Mouse (Mus musculus) midbrain, embryonic 10.5 days (tissue): ENCODE data around the gene Spp1. TPM values are rescaled to one million over a fixed set of nuclear protein-coding genes. Genes with fewer than 3 reads are reported as not detected.
A peak's percentile ranks its signal among the peaks of the same experiment; 100 is the strongest.
"Not testable (repeated sequence)": the region's sequence is repeated elsewhere in the genome, so short reads cannot be mapped to it uniquely, and the experiment has no call there.

Source experiments
- DNase-seq: peaks from one replicate; pipeline ENCODE4 v3.0.0-alpha.2; 2017; ENCODE audit warnings: low spot score
- H3K27ac ChIP-seq: fragments of 300-500 bp; sonication (generic); replicated peaks from 2 replicates; pipeline ENCODE4 v1.5.1; 2016; ENCODE audit warnings: mild to moderate bottlenecking
- H3K27me3 ChIP-seq: fragments of 300-500 bp; sonication (generic); 2 replicates; pipeline ENCODE4 v1.6.1; 2016; ENCODE audit warnings: low read depth, mild to moderate bottlenecking; ENCODE audit not compliant: poor library complexity, severe bottlenecking
- H3K36me3 ChIP-seq: fragments of 300-500 bp; sonication (generic); 2 replicates; pipeline ENCODE4 v1.6.1; 2016; ENCODE audit warnings: mild to moderate bottlenecking, moderate library complexity
- H3K4me1 ChIP-seq: fragments of 300-500 bp; sonication (generic); 2 replicates; pipeline ENCODE4 v1.6.1; 2016
- H3K4me3 ChIP-seq: fragments of 300-500 bp; sonication (generic); 2 replicates; pipeline ENCODE4 v1.5.1; 2016; ENCODE audit warnings: mild to moderate bottlenecking, moderate library complexity
- H3K9me3 ChIP-seq: fragments of 300-500 bp; sonication (generic); replicated peaks from 2 replicates; pipeline ENCODE4 v1.6.1; 2016; ENCODE audit warnings: mild to moderate bottlenecking
- WGBS: fragments of 180-500 bp; shearing (Covaris S2); methylation state at CpG from one replicate; pipeline ENCODE4 v1.1.7; 2016; 5-methylcytosine and 5-hydroxymethylcytosine counted together
- polyA plus RNA-seq: library from polyadenylated mRNA; unstranded; fragments of >200 nt; fragmentation: Nextera tagmentation; extraction: Ambion mirVana; gene quantifications from 2 replicates; pipeline ENCODE4 v1.2.1, GENCODE M21; 2016

Gene Spp1
- polyA plus RNA-seq, 1 experiment from 2014 or later = 2.9 TPM

DNA sequence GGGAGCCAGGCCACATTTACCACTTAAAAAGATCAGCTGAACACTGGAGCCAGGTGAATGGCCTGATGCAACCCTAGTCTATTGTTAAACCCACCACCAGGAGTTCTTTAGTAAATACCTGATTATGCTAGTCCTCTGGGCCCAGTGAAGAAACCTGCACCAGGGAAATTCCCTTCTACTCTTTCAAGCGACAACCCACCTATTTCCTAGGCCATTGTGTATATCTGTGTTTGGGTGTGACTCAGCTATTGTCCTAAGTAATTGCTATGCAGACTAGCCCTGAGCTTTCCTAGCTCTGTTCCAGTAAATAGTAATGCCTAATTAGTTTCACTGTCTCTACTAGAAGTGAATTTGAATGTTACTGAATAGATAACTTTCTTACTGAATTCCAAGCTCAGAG is 7.9 kb downstream of the Spp1 start:
- no peak overlapping the region for H3K4me3 ChIP-seq
- no peak for DNase-seq
- H3K27ac ChIP-seq = no peak overlapping the region
- no peaks in the 10 kb centered on the region for H3K27me3 ChIP-seq
- 66% methylated on average over 1 of the region's 1 CpGs for WGBS
- no peaks in the 10 kb centered on the region for H3K36me3 ChIP-seq
- H3K9me3 ChIP-seq = no peaks in the 10 kb centered on the region
- H3K4me1 ChIP-seq = 0 out of 2 replicates have a peak, but pooled peaks cover 4% of the 10 kb centered on the region

GRCm38 (mm10) chr5:104446156-104446555 is 11.2 kb downstream of the Spp1 start:
- peaks cover 9% of the 10 kb centered on the region; the same call in 1 of the 2 replicates for H3K27me3 ChIP-seq
- H3K27ac ChIP-seq = no peak overlapping the region
- H3K4me3 ChIP-seq = no peak overlapping the region
- H3K9me3 ChIP-seq = no peaks in the 10 kb centered on the region
- peaks cover 7% of the 10 kb centered on the region; the same call in 1 of the 2 replicates for H3K4me1 ChIP-seq
- peak; percentile 31 for DNase-seq
- WGBS = 31% methylated on average over 3 of the region's 3 CpGs
- no peaks in the 10 kb centered on the region for H3K36me3 ChIP-seq

DNA sequence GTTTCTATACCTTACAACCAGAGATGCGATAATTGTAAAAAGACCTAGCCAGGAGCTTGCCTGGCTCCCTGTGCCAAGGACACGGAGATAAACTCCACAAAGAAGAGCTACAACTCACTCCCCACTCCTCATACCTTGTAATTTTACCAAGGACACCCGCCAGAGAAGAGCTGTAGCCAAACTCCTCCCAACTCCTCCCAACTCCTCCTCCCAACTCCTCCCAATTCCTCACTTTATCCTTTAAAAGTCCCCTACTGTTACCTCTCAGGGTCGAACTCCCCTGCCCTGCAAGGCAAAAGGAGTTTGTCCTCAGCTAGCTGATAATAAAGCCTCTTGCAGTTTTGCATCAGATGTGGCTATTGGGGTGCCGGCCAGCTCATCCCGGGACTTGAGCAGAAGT is 13.4 kb downstream of the Spp1 start:
- H3K27me3 ChIP-seq, H3K36me3 ChIP-seq, H3K4me1 ChIP-seq, H3K27ac ChIP-seq, H3K4me3 ChIP-seq, DNase-seq, H3K9me3 ChIP-seq: not testable (repeated sequence)
- 18% methylated on average over 6 of the region's 6 CpGs for WGBS

GRCm38 (mm10) chr5:104449491-104449890 is 14.6 kb downstream of the Spp1 start:
- peaks cover 7% of the 10 kb centered on the region; the same call in 1 of the 2 replicates for H3K4me1 ChIP-seq
- no peaks in the 10 kb centered on the region for H3K36me3 ChIP-seq
- H3K9me3 ChIP-seq = no peaks in the 10 kb centered on the region
- no peak overlapping the region for H3K4me3 ChIP-seq
- WGBS = 46% methylated on average over 3 of the region's 3 CpGs
- no peak for DNase-seq
- H3K27me3 ChIP-seq = peaks cover 9% of the 10 kb centered on the region; the same call in 1 of the 2 replicates
- no peak overlapping the region for H3K27ac ChIP-seq

- Histone ChIP-seq H3K27ac (no peak overlapping the region), H3K4me1 (peaks cover 7% of the 10 kb centered on the region; the same call in 1 of the 2 replicates), H3K4me3 (no peak overlapping the region), H3K27me3 (peaks cover 9% of the 10 kb centered on the region; the same call in 1 of the 2 replicates), H3K36me3 (peaks cover 12% of the 10 kb centered on the region; the same call in 1 of the 2 replicates), H3K9me3 (peaks cover 14% of the 10 kb centered on the region)
- 89% methylated on average over 1 of the region's 1 CpGs for whole genome bisulfite sequencing
- no peak for DNase-seq
Observed at GRCm38 (mm10) chr5:104453075-104453474, 18.2 kb downstream of the Spp1 start.

DNA sequence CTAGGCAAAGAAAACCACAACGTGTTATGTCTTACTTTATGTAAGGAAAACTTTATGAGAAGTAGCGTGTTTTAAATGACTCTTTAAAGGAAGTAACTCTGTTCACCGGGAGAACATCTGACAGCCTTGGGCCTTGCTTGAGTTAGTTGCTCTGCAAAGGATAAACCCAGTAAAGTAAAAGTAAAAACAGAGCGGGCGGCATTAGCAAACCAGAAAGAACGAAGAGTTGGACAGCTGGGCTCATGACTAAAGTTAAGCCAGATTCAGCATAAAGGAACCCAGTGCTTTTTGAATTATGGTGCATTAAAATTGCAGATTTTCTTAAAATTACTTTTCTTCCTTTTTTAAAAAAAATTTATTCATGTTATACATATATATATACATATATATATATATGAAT is 19.6 kb downstream of the Spp1 start:
- no peaks in the 10 kb centered on the region for H3K27me3 ChIP-seq
- no peak overlapping the region for H3K4me3 ChIP-seq
- no peak for DNase-seq
- peaks cover 12% of the 10 kb centered on the region; the same call in 1 of the 2 replicates for H3K36me3 ChIP-seq
- H3K27ac ChIP-seq = no peak overlapping the region
- WGBS = 93% methylated on average over 6 of the region's 6 CpGs
- H3K4me1 ChIP-seq = peaks cover 15% of the 10 kb centered on the region
- H3K9me3 ChIP-seq = peaks cover 14% of the 10 kb centered on the region

- 11% methylated on average over 46 of the region's 46 CpGs for whole genome bisulfite sequencing
- Histone ChIP-seq H3K4me3 (peak within 1 kb of the TSS; percentile 65), H3K27me3 (no peaks in the 10 kb centered on the region), H3K27ac (peak within 1 kb of the TSS; percentile 95), H3K4me1 (peaks cover 27% of the 10 kb centered on the region), H3K36me3 (peaks cover 28% of the 10 kb centered on the region; the same call in 1 of the 2 replicates), H3K9me3 (peaks cover 14% of the 10 kb centered on the region)
- DNase-seq = peak; percentile 85
Observed at GRCm38 (mm10) chr5:104458832-104459705, 24.2 kb downstream of the Spp1 start, which contains the start of gene Pkd2. Gene Pkd2 (plus strand): TSS chr5:104459450.

GRCm38 (mm10) chr5:104459706-104460455 is 25.0 kb downstream of the Spp1 start:
- no peaks in the 10 kb centered on the region for H3K27me3 ChIP-seq
- WGBS = under 1% methylated on average over 77 of the region's 82 CpGs

GRCm38 (mm10) chr5:104460456-104460838 is 25.5 kb downstream of the Spp1 start:
- H3K27ac ChIP-seq = peak overlapping the region; percentile 95; the same call in 1 of the 2 replicates
- no peak for DNase-seq
- H3K4me3 ChIP-seq = peak overlapping the region; percentile 65
- H3K9me3 ChIP-seq = peaks cover 14% of the 10 kb centered on the region
- 53% methylated on average over 3 of the region's 3 CpGs for WGBS
- H3K27me3 ChIP-seq = no peaks in the 10 kb centered on the region
- H3K4me1 ChIP-seq = peaks cover 27% of the 10 kb centered on the region
- peaks cover 41% of the 10 kb centered on the region for H3K36me3 ChIP-seq

More at GRCm38 (mm10) chr5:104459706-104460455, 25.0 kb downstream of the Spp1 start:
- Histone ChIP-seq H3K36me3 (peaks cover 36% of the 10 kb centered on the region; the same call in 1 of the 2 replicates), H3K27ac (peak overlapping the region; percentile 95), H3K4me3 (peak overlapping the region; percentile 65), H3K9me3 (peaks cover 14% of the 10 kb centered on the region), H3K4me1 (peaks cover 27% of the 10 kb centered on the region)
- DNase-seq = peak; percentile 76

- Histone ChIP-seq H3K27me3 (no peaks in the 10 kb centered on the region), H3K9me3 (peaks cover 14% of the 10 kb centered on the region), H3K27ac (no peak overlapping the region), H3K4me1 (peaks cover 27% of the 10 kb centered on the region), H3K36me3 (peaks cover 46% of the 10 kb centered on the region), H3K4me3 (peak overlapping the region; percentile 65)
- WGBS = 78% methylated on average over 6 of the region's 7 CpGs
- DNase-seq = no peak
Observed at GRCm38 (mm10) chr5:104460856-104461255, 25.9 kb downstream of the Spp1 start.

DNA sequence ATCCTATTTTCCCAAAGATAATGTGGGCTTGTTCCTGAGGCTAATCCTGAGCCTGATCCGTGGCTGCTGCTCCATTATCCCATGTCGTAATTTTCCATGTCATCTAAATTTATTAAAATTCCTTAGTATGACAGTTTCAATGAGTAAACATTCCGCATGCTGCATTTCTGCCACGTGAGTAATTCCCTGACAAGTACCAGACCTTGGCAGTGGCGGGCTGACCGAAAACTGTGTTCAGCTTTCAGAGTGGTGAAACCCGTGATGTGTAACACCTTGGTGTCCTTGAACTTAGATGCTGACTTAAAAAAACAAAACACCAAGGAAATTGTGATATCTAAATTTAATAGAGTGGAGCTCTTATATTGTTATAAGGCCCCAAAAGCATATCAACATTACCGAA is 30.4 kb downstream of the Spp1 start:
- Histone ChIP-seq H3K4me3 (no peak overlapping the region), H3K4me1 (peaks cover 11% of the 10 kb centered on the region), H3K27me3 (no peaks in the 10 kb centered on the region), H3K27ac (no peak overlapping the region), H3K36me3 (peaks cover 67% of the 10 kb centered on the region), H3K9me3 (no peaks in the 10 kb centered on the region)
- WGBS = 94% methylated on average over 8 of the region's 8 CpGs
- no peak for DNase-seq

DNA sequence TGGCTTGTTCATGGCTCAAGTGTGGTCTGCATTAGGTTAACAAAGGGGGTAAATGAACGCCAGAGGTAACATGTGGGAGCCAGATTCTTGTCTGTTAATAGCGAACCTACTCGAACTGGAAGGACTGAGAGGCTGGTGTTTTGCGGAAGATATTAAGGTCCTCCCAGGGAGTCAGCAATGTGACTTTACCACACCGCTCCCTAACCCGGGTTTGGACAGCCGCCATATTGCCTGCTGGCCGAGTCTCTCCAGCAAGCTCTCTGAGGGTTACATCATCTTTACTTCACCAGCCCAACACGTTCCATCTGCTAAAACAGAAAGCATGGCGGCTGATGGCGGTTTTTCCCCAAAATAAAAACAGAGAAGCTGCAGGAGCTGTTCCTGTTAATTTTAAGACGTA is 30.8 kb downstream of the Spp1 start:
- Histone ChIP-seq H3K4me3 (no peak overlapping the region), H3K27me3 (no peaks in the 10 kb centered on the region), H3K4me1 (peaks cover 6% of the 10 kb centered on the region), H3K36me3 (peaks cover 72% of the 10 kb centered on the region), H3K27ac (no peak overlapping the region), H3K9me3 (no peaks in the 10 kb centered on the region)
- WGBS = 94% methylated on average over 12 of the region's 12 CpGs
- no peak for DNase-seq
